Mouse (Mus musculus) testis, adult 2 months (tissue): ENCODE data around the gene Ccdc88b.

Experiments used
- CTCF ChIP-seq: fragments of 200-500 bp; IDR thresholded peaks from 2 replicates; pipeline ENCODE4 v1.5.1; 2012; ENCODE audit warnings: low read depth, mild to moderate bottlenecking, inconsistent platforms, low read length, moderate library complexity; ENCODE audit not compliant: control insufficient read depth, insufficient read depth, insufficient replicate concordance
- POLR2A ChIP-seq: fragments of 200-500 bp; IDR thresholded peaks from 2 replicates; pipeline ENCODE4 v1.6.1; 2012; ENCODE audit warnings: low read depth, mild to moderate bottlenecking, inconsistent platforms, low read length, moderate library complexity; ENCODE audit not compliant: control insufficient read depth

- no peak for TF ChIP-seq CTCF
- TF ChIP-seq POLR2A = no peak
These were observed 20.0 kb upstream of the Ccdc88b start for GRCm38 (mm10) chr19:6877965-6878364.
